Mouse (Mus musculus): ENCODE data around the gene Chrna1. TPM values are rescaled to one million over a fixed set of nuclear protein-coding genes. Genes with fewer than 3 reads are reported as not detected.

Chrna1 gene
- total RNA-seq, 2 experiments from 2014 or later: 14.4 to 17.4 TPM

DNA sequence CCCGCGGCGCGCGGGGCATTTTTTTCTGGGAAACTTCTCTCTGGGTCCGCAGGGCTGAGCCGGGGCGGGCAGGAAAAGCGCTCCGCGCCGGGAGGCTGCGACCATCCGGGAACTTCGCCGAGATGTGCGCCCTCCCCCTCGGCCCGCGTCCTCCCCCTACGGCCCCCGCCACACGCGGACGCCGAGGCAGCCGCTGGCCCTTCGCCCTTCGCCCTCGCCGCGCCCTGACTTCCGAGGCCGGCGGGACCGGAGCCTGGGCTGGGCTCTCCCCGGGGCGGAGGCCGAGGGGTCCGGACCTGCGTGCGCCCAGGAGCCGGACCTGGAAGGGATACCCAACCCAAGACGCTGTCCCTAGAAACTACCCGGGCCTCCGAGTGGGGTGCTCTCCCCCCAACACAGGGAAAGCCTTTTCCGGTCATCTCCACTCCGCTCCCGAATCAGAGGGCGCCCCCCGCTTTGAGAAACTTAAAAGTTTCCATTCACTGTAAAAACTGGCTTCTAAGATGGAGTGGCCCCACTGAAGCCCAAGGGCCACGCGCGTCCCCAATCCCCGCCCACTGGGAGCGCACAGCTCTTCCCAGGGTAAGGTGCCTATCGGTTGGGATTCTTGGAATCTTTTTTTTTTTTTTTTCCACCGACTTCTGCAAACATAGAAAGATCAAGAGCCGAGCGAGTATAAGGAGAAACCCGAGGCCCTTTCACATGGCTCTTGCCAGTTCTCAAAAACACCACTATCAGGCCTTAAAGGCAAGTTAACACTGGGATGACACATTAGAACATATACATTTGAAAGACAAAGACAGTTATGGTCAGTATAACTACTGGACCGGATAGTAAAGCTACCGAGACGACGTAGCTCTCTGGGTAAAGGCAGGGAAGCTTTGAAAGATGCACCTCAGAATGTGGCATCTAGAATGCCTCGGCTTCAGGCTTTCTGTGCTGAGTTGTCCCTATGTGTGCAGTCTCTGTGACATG lies 50.5 kb downstream of the Chrna1 start, which contains the start of gene Wipf1:
Gene Wipf1, minus strand, starts transcription at position 379 of the 975 bp plus-strand sequence.
- peak; percentile 90 for DNase-seq
- intact Hi-C loops (cut with DNase I; ENCODE audit: low total_unique reads): loop anchor here (5.0 kb wide), 1 partner anchor 37 kb away; no protein-coding TSS in a partner anchor

GRCm38 (mm10) chr2:73528516-73529355 lies 51.4 kb downstream of the Chrna1 start:
- DNase-seq: peak; percentile 38
- intact Hi-C loops (cut with DNase I; ENCODE audit: low total_unique reads): no loop called here

DNA sequence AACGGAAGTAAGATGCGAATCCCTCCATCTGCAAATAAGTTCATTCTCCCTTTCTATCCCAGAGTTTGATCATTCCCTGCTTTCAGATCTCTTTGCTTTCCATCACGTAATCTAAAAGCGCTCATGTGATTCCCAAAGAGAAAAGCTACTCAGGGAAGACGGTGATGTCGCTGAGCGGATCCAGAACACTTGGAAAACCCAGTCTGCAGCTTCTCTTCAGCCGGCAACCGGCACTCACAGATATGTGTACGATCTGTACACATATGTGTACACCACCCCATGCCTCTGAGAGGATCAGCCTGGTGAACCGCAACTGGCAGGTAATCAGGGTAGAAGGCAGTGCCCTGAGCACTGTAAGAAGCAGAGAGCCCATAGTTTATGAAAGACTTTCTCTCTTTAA lies 52.2 kb downstream of the Chrna1 start:
- DNase-seq: no peak
- intact Hi-C loops (cut with DNase I; ENCODE audit: low total_unique reads): no loop called here

DNA sequence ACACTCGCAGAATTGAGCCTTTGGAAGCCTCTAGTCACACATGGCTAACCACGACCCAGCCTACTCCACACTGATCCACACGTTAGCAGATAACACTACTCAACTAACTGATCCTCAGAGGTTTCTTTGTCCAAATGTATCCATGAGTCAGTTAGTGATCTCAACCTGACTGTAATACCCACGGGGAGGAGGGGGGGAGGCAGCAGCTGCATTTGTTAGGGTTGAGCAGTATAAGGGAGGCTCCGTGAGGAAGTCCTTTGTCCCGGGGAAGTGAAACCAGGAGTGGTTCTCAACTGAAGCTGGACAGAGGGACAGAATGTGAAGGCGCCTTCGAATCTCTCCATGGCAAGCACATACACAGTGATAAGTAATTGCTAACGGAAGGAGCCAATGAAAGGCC lies 53.4 kb downstream of the Chrna1 start:
- intact Hi-C loops (cut with DNase I; ENCODE audit: low total_unique reads): no loop called here
- DNase-seq: peak; percentile 65

DNA sequence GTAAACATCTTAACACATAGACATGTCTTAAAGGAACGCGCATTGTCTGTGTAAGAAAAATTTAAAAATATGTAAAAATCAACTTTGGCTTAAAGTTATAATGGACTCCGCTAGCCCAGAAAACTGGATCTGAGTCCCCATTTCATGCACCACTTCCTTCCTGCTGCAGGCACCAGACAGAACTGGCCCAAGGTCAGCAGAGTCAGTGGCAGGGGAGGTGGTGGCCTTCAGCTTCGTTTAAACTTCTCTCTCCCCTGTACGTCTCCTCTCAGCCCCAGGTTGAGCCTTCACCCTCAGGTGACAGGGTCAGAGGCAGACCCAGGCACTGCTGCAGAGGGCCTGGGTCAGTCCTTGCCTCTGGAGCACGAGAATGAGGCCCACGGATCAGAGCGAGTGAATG lies 57.2 kb downstream of the Chrna1 start:
- intact Hi-C loops (cut with DNase I; ENCODE audit: low total_unique reads): no loop called here
- DNase-seq: no peak

GRCm38 (mm10) chr2:73522336-73522735 lies 57.8 kb downstream of the Chrna1 start:
- DNase-seq: no peak
- intact Hi-C loops (cut with DNase I; ENCODE audit: low total_unique reads): no loop called here

DNA sequence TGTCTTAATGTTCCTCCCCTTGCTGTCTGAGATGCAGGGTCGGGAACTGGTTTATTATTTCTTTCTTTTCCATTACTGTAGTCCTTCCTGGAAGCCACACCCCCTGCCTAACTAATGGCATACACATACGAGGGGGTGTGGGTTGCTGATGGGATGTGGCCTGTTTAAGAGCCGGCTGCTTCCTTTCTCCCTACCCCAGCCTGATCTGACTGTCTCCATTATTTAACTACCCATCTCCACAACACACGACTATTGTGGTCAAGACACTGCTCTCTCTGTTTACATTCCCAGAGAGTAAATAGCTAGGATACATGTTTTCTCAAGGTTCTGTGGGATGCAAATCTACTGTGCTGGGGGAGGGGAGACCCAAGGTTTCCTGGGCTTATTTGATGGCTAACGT lies 58.4 kb downstream of the Chrna1 start:
- intact Hi-C loops (cut with DNase I; ENCODE audit: low total_unique reads): no loop called here
- DNase-seq: no peak

GRCm38 (mm10) chr2:73518966-73519365 lies 61.2 kb downstream of the Chrna1 start:
- no peak for DNase-seq
- intact Hi-C loops (cut with DNase I; ENCODE audit: low total_unique reads): no loop called here

DNA sequence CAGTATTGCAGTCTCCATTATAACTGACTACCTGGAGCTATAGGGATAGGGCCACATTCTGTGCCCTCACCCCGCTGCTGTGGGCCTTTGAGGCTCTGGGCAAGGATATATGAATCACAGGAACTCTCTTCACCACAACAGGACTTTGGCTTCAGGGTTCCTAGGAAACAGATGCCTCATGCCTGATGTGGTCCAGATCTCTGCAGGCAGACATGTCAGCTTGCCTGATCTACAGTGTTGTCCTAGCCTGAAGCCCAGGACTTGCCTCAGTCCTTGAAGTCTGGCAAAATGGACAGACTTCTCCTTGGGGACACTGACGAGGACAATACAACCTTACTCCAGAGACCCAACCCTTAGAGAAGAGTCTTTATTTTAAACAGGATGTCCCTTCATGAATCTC lies 61.8 kb downstream of the Chrna1 start:
- intact Hi-C loops (cut with DNase I; ENCODE audit: low total_unique reads): no loop called here
- DNase-seq: no peak

- DNase-seq: no peak
- intact Hi-C loops (cut with DNase I; ENCODE audit: low total_unique reads): no loop called here
Measured at GRCm38 (mm10) chr2:73514178-73514577, 66.0 kb downstream of the Chrna1 start.

Other genes with a start within 250 kb of the Chrna1 start
- 10 to 100 TPM; 10.9 to 12.0 TPM for gene Gpr155, start 193.8 kb downstream of the Chrna1 start, total RNA-seq (2021)
- gene Wipf1, start 50.6 kb downstream of the Chrna1 start, total RNA-seq (2021): 10 to 100 TPM; 17.4 to 19.8 TPM
- gene Chn1, start 195.0 kb upstream of the Chrna1 start, total RNA-seq (2021): 10 to 100 TPM; 11.3 to 11.6 TPM

Data from gastrocnemius, postnatal 14 days (tissue).